Mouse (Mus musculus) CD4-positive helper T cell, adult 2 months (primary cell): ENCODE measurements around the gene Nup214.

Experiments used
- DNase-seq: peaks from one replicate; pipeline ENCODE4 v3.0.0-alpha.2; 2012; ENCODE audit warnings: low read depth, missing footprints, low spot score

Nup214 gene

DNA sequence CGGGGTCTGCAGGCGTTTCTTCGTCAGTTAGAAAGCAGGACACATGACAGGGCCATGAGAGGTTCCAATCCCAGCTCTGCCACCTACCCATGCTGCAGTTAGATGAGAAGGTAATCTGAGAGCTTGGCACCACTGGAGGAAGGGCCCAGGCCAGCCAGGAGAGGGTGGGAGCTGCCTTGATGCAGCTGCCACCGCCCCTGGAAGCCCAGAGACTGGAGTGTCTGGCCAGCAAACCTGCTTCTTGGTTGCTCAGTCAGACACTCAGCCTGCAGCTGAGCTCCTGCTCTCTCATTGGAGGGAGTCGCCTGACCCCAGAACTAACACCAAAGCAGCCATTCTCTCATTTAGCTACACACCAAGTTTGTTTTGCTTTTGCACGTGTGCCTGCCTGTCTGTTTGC, 71.1 kb downstream of the Nup214 start:
- DNase-seq = no peak

GRCm38 (mm10) chr2:32046009-32046408, 71.8 kb downstream of the Nup214 start:
- no peak for DNase-seq

DNA sequence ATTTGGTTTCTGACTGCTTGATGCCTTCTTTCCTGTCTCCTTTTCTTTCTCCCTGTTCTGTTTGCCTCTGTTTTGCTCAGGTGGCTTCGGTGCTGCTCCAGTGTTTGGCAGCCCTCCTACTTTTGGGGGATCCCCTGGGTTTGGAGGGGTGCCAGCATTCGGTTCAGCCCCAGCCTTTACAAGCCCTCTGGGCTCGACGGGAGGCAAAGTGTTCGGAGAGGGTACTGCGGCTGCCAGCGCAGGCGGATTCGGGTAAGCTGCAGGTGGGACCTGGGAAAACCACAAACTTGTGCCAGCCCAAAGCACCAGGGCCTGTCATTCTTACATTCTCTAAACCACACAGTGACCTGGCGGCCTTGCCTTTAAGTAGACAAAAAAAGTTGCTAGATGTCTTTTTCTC, 73.1 kb downstream of the Nup214 start:
- DNase-seq = peak; percentile 68

DNA sequence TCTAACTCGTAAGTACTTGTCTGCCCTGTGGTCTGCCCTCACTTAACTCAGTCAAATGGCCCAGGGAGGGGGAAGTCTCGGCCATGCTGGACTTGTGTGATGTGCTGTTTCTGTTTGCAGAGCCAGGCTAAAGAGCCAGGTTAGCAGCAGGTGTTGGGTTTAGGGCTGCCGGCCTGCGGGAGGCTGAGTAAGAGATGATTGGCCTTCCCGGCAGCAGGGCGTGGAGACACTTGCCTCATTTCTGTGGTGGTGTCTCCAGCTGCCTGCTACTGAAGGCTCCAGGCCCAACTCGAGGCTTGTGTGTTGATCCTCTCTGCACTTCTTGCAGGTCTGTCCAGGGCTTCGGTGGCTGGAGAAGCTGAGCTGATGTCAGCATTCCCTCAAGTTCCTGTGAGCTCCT, 77.6 kb downstream of the Nup214 start:
- no peak for DNase-seq

DNA sequence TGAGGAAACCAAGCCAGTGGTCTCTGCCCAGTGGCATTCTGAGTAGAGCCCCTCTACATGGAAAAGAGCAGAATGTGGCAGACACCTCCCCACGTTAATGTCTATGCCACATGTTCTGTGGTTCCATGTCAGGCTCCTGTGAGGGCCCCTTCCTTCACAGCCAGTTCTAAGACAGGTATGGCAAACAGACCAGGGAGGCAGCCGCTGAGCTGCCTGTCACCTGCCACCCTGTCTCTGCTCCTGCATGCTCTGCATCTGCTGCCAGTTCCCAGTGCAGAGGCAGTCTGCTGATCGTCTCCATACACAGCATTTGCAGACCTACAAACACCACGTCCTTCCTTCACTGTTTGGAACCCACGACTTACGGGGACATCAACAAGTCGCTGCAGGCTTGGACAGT, 78.2 kb downstream of the Nup214 start:
- DNase-seq = no peak

DNA sequence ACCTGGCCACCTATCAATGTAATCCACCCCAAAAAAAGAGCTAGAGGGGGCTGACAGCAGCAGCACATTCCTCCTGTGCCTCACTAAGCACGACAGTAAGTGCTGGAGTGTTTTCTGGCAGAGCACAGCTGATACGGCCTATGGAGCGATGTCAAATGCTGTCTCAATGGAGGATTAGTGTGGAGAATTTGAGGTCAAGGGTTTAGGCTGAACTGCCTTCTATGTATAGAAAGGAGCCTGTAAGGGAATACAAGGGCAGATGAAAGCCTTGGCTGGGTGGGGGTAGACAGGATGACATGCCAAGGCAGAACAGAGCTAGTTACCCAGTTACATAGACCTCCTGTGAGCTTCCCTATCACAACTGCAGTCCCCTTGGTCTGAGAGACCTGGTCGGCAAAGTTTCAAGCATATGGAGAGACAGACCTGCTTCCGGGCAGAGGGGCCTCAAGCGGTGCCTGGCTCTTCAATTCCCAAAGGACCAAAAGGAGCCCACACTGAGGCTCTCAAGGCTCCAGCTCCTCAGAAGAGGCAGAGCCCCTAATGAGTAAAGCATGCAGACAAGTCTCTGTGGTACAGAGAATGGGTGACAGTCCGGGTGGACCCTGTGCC, 81.2 kb downstream of the Nup214 start:
- DNase-seq = no peak

DNA sequence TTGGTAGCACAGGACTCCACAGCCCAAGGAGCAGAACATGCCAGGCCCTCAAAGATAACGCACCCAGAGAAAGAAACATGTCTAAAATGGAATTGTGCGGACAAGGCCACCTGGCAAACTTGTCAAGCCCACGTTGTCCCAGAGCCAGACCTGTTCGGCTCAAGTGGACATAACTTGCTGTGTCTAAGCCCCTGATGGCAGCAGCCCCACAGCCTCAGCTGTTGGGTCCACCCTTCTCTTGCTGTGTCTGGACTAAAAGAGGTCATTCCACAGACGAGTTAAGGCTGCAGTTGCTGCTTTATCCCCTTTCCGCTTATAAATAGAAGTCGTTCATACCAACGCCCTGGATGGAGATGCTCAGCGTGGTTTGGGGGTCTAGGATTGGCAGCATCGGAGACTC, 82.3 kb downstream of the Nup214 start:
- no peak for DNase-seq

DNA sequence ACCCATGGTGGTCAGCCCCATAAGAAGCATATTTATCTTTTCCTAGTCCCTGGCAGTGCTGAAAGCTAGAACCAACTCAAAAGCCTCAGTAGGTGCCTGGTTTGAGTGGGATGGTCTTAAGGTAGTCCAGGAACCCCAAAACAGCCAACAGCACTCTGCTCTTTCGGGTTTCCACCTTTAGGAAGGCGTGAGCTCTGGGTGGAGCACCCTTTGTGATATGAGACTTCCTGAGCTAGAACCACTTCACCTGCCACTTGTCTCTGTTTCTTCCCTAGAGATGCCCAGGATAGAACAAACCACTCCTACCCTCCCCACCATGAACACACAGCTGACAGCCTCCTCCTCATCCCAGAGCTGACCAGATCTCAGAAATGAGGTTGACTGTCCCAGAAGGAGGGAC, 83.1 kb downstream of the Nup214 start:
- peak; percentile 74 for DNase-seq

- DNase-seq = no peak
These were observed 83.6 kb downstream of the Nup214 start for GRCm38 (mm10) chr2:32057794-32058193.

DNA sequence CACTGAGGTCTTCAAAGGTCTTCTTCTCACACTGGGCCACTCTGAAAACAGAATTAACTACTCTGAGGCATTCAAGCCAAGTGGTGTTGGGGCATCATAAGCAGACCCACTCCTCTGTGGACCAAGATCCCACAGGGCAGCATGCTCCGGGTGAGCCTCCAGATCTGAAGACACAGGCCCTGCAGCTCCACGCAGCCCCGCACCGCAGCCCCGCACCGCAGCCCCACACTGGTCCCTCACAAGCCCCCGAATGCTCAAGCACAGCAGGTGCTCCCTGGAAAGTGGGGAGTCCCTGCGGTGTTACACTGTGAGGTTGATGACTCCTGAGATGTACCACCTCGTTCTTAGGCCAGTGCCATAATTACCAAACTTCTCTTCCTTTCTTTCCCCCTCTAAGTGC, 84.0 kb downstream of the Nup214 start:
- DNase-seq = no peak

- no peak for DNase-seq
These were observed 84.5 kb downstream of the Nup214 start for GRCm38 (mm10) chr2:32058716-32059115.

DNA sequence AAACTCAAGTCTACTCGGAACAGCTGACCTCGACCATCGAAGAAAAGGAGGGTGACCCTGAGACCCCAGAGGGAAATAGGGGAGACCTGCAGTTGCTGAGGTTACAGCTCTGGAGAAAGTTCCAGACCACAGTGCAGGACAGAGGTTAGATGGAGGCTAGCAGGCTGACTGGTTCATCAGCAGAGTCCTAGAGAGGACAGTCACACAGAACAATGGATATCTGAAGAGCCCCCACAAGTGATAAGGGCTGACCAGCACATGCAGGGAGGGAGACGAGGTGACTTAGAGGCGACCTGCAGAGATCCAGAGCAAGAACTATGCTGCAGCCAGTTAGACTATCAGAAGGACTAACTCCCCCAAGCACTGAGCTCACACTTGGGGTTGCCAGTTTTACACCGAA, 85.4 kb downstream of the Nup214 start:
- DNase-seq = no peak

GRCm38 (mm10) chr2:32060228-32060805, 86.1 kb downstream of the Nup214 start:
- DNase-seq = peak; percentile 37

DNA sequence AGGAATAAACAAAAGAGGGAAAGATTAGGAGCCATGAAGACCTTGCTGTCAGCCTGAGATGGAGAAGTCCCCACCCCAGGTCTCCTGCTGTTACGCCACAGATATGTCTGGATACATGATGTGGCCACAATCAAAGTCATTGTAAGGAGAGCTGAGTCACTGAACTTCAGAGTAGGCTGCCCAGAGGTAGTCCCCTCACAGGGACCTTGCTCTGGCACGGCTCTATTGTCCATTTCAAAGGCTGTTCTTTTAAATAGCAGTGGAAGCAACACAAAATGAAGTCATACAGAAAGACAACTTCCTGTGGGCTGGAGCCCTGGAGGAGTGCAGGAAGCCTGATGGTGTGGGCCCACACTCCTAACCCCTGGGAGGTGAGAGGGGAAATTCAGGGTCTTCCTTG, 87.0 kb downstream of the Nup214 start:
- DNase-seq = peak; percentile 49

DNA sequence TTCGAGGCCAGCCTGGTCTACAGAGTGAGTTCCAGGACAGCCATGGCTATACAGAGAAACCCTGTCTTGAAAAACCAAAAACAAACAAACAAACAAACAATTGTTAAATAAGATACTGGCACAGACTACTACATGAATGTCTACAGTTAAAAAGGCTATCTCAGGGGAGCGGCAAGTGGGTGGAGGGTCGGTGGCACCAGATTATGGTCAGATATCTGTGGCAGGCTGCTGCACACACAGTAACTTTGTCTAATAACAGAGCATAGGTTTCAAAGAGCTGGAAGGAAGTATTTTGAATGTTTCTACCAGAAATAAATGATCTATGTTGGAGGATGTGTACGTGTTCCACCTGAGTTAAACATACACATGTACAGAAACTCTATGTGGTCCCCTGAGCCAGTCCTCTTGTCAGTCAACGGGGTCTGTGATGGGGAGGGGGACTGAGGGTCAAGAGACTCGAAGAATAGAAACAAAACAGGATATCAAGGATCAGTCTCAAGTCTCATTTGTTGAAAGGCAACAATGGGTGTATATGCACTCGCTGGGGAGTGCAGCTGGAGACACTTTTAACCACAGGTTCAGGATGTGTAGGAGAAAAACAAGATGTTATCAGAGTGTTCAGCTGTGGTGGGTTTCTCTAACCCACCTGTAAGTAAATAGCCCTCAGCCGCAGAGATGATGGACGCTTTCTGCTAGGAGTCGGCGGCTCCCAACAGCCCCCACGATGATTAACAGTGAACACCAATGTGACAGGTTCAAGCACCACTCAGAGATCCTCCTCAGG, 87.7 kb downstream of the Nup214 start:
- DNase-seq = peak; percentile 79

DNA sequence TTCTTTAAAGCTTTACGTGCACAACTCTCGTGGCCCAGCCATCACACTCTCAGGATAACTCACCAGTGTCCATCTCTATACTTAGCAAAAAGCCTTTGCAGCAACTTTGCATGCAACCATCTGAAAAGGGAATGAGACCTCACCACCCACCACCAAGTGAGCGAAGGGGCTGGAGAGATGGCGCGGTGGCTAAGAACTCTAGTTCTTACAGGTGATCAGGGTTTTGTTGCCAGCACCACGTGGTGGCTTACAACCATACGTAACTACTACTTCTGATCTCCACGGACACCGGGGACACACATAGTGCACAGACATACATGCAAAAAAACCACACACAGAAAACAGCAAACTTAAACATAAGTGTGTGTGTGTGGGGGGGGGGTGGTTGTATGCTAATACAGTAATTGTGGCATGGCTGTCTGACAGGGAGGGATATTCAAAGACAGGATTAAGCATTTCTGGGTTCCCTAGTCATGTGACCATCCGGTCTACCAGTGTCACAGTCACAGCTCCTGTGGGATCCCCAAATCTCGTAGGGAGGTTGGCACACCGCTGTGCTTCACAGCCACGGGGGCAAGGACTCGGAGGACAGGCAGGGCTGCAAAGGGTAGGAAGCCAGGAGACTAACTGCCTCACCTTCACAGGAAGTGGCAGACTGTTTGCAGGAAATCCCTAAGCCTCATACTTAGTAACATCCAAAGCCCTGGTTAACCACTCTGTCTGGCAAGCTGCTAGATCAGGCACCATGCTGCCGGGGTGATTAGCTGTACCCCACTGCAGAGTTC, 88.6 kb downstream of the Nup214 start:
- peak; percentile 89 for DNase-seq

GRCm38 (mm10) chr2:32063451-32064151, 89.4 kb downstream of the Nup214 start:
- peak; percentile 79 for DNase-seq

GRCm38 (mm10) chr2:32064913-32065312, 90.7 kb downstream of the Nup214 start:
- DNase-seq = no peak

DNA sequence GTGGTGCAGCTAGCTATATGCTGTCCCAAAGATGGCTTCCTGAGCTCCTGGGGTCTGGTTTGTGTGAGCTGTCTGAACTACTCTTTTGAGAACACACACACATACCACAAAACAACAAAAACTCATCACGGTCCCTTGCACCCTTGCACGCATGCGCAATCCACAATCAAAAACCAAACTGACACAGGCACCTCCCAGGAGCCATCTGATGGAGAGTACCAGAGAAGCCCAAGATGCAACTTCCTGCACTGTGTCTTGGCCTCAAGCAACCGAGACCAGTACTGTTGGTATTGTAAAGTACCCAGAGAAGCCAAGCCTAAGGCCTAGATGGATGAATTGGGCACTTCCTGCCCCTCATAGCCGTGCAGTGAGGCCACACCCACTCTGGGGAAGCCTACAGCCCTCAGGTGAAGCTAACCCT, 91.1 kb downstream of the Nup214 start:
- DNase-seq = peak; percentile 89

DNA sequence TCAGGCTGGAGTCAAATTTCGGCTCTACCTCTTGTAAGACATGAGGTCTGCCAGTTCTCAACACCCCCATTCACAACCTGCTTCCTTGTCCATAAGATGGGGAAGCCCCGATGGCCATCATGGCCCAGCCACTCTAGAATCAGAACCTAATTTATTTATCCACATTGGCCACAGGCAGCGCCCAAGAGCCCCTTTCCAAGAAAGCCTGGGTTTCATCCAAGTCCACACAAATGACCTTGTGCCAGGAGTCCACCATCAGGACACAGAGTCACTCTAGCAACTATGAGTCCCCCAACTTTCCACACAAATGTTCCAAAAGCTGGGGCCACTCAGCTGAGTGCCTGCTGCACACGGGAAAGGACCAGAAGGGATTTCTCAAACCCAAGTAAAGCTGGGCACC, 91.8 kb downstream of the Nup214 start:
- no peak for DNase-seq

DNA sequence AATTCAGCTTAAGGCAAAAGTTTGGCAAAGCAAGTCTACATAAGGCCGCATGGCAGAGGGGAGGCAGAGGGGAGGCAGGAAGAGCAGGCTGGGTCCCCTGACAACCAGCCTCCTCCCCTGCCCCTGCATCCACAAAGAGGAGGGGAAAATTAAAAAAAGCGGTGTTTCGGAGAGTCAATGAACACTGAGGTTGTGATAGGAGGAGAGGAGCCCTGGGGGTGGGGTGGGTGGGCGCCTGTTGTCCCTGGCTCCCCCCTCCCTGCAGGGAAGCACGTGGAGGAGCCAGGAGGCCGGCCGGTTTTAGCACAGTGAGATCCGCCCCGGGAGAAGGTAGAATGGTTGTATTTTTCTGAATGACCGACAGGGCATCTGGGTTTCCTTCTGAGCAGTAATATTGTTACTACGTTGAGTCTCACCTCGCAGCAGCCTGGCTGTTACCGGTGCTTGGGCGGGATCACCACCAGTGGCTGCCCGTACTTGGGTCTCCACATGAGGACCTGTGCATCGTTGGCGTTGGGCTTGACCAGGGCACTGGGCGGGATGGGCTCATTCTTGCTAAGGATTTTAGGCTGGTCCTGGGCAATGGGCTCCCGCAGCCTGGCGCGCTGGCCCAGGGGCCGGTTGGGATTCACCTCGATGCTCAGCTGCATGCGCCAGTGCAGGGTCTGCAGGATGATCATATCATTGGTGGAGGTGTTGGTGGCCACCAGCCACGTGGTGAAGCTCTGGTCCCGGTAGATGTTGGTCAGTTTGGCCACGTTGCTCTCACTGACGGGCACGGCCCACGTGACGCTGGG, 94.8 kb downstream of the Nup214 start:
- DNase-seq = peak; percentile 53
